Mouse (Mus musculus) adrenal gland, postnatal 10 days (tissue): ENCODE measurements around the gene Spib. TPM values are rescaled to one million over a fixed set of nuclear protein-coding genes. Genes with fewer than 3 reads are reported as not detected.

ENCODE experiments used
- DNase-seq: peaks from one replicate; pipeline ENCODE4 v3.0.0; 2021; ENCODE audit warnings: mixed read lengths
- long read RNA-seq, 2 experiments: library from polyadenylated mRNA; stranded (forward); transcript quantifications; one replicate each; pipeline ENCODE4 v2.0.0; 2021
- total RNA-seq, 2 experiments: library from RNA; stranded (reverse); gene quantifications; 2 replicates each; pipeline ENCODE4 v1.2.3; 2021

Gene Spib
- total RNA-seq = 1 to 10 TPM; 6.5 to 7.3 TPM
- long read RNA-seq, experiment 1, partial matches to known transcripts = 0 of 5 reads
- long read RNA-seq, experiment 1, other reads (novel, unspliced or antisense) = 5 of 5 reads
- long read RNA-seq, experiment 2 = 0 reads

GRCm38 (mm10) chr7:44531946-44532732 lies at the start of gene Spib:
Gene Spib, minus strand, starts transcription at chr7:44532071.
- no peak for DNase-seq

DNA sequence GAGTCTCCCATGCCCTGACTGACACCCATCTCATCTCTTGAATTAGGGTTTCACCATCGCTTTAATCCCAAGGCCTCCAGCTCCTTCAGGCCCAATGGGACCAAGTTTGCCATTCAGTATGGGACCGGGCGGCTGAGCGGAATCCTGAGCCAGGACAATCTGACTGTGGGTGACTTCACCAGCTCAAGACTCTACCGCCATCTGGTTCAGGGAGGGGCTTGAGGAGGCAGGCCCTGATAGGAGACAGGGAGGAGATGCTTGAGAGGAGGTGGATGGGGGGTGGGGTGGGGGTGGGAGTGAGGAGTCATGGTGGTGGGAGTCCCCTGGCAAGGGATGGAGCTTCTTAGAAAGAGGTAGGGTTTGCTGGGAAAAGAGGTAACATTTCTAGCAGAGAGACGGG lies 49.8 kb upstream of the Spib start:
- DNase-seq = no peak

DNA sequence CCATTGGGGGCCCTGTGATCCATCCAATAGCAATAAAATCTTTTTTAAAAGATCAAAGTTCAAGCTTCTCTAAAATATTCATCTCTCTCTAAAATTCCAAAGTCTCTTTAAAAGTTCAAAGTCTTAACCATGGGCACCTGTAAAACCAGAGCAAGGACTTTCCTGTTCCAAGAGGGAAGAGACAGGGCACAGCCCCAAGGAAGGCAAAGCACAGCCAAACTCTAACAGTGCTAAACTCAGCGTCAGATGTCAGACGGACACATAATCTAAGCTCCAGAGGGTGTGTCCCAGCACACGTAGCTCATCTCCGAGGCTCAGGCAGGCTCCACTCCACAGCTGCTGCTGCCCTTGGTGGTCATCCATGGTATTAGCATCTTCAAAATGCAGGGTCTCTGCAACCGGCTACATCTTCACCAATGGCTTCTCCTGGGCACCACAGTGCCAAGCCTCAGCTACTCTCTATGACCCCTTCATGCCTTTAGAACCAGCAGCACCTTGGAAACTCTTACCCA lies 44.5 kb upstream of the Spib start:
- no peak for DNase-seq

- no peak for DNase-seq
These were observed 41.1 kb upstream of the Spib start for GRCm38 (mm10) chr7:44572956-44573484.

GRCm38 (mm10) chr7:44572213-44572701 lies 40.4 kb upstream of the Spib start, which contains the start of gene Napsa:
Gene Napsa, plus strand, starts transcription at chr7:44572380.
- peak; percentile 20 for DNase-seq

- DNase-seq = no peak
These were observed 39.9 kb upstream of the Spib start for GRCm38 (mm10) chr7:44571811-44572210.

DNA sequence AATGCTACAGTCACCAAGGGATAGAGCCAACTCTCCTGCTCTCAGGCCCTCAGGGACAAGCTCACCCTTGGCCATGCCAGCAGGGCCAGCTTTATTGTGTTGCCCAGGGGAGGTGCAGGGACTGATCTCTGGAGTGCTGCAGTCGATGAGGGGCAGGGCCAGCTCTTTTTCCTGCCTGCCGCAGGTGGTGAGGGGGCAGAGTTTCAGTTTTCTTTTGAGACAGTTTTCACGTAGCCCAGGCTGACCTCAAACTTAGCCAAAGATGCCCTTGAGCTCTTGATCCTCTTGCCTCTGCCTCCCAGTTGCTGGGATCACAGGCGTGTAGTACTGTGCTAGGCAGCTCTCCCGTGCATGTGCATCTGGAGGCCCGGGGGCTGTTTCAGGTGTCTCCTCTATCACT lies 39.1 kb upstream of the Spib start:
- DNase-seq = peak; percentile 20

- DNase-seq = no peak
These were observed 36.9 kb upstream of the Spib start for GRCm38 (mm10) chr7:44568803-44569202.

DNA sequence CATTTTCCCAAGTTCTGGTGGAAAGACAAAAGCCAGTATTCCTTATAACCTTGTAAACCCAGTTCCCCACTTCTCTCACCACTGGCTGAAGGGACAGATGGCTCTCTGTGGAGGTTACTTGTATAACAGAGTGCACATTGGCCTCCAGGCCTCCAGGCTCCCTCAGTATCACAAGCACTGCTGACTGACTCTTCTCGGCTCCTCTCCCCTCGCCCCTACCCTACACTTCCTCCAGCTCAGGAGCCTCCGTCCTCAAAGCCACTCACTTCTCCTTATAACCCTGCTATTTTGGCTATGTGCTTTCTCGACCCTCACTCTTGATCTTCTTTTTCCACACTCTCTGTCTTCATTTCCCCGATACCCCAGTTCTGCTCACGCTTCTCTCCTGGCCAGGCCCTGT lies 33.5 kb upstream of the Spib start:
- no peak for DNase-seq

GRCm38 (mm10) chr7:44564486-44564885 lies 32.6 kb upstream of the Spib start:
- no peak for DNase-seq

DNA sequence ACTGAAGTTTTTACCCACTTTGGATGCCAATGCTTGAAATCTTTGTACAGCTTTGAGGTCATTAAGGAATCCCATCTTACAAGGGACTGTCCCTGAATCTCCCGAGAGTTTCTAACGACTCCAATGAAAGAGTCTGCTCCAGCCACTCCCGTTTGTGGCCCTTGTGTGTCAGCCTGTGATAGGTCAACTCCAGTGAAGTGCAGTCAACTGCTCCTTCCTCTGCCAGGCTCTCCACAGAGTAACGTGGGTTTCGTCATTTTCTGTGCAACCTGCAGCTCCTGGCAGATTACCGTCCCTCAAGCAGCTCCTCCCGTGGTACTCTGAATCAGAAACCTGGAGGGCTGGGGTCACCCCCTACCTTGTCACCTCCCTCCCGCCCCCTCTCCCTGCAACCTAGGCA lies 31.4 kb upstream of the Spib start:
- DNase-seq = no peak

DNA sequence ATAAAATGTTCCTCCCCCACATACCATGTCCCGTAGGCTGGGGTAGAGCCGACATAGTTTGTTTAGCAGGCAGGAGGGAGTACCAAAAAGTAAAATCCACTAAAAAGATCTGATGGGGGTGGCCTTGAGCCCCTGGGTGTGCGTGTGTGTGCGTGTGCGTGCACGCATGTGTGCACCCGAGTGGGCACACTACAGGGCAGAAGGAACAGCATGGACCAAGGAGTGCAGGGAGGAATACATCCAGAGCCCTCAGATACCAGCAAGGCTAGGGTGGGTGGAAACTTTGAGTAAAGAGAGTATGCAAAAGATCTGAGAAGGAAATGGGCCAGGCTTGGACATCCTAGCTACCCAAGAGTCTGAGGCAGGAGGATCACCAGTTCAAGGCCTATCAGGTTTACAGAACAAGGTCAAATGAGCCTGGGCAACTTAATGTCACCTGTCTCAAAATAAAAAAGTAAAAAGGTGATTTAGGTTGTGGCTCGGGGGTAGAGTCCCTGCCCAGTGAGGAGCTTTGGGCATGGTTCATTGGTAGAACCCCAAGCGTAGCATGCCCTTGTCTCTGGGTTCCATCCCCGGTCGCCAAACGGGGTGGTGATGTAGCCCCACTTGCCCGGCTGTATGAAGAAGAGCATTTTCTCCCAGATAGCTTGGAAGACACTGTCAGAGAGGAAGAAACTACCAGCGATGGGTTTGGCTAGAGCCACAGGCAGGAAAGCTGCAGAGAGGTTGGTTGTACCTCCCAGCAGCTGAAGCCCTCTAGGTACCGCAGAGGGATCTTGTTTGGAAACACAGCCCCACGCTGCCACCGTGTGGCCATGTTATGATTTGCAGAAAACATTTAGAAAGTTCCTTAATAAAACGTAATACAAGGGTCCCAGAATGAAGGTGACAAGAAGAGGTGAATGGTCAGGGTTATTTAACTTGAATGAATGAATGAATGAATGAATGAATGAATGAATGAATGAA lies 28.8 kb upstream of the Spib start:
- DNase-seq = peak; percentile 87

DNA sequence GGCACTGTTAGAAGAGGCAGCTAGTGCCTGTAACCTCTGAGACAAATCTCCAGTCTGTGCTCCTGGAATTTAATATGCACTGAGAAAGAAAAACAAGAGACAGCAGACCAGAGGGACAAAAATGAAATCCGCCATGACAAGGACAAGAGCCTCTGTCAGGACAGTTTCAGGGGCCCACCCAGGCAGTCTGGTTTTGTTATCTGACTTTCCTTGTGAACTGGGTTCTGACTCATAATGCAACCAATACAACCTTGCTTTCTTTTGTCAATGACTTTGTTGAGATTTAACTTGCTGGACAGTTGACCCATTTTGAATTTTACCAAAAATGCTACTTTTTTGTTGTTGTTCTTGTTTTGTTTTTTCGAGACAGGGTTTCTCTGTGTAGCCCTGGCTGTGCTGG lies 25.8 kb upstream of the Spib start:
- no peak for DNase-seq

DNA sequence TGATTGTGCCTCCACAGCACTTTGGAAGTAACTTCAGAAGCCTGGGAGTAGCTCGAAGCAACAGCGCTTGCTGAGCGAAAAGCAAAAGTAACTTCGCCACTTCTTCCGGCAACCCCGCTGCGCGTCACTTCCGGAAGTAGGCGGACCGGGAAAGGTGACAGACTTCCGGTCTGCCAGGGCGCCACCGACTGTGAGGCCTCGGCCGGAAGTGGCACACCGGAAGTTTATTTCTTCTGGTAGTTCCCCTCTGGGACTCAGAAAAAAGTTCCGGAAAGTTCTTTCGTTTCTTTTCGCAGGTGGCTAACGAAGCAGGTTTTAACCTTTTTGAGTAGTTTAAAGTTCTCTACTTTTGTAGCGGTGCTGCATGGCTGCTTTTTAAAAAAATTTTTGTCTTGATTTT lies 22.0 kb upstream of the Spib start, which contains the start of gene Nr1h2:
Gene Nr1h2, minus strand, starts transcription at position 126 of the 400 bp plus-strand sequence.
- DNase-seq = peak; percentile 97

DNA sequence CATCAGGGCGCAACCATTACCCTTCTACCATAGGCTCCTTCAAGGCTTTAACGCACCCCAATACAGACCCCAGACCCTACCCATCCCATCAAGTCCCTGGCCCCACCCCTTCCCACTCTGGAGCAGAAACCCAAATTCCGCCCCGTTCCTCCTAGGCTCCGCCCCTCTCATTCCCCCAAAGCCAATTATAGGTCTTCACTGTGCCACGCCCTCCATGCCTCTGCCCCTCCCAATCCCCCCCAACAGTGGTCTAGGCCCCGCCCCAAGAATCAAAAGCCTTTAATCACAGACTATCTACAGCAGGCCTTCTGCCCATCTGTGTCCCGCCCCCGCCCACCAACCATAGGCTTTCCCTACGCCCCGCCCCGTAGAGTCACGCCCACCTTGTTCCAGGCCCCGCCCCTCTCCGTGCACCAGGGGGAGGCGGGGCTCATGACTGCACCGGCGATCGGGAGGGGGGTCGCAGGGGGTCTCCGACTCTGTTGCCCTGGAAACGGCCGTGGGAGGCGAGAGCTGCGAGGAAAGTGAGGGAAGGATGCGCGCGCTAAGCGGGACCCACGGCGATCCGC lies 21.4 kb upstream of the Spib start:
- DNase-seq = peak; percentile 93

DNA sequence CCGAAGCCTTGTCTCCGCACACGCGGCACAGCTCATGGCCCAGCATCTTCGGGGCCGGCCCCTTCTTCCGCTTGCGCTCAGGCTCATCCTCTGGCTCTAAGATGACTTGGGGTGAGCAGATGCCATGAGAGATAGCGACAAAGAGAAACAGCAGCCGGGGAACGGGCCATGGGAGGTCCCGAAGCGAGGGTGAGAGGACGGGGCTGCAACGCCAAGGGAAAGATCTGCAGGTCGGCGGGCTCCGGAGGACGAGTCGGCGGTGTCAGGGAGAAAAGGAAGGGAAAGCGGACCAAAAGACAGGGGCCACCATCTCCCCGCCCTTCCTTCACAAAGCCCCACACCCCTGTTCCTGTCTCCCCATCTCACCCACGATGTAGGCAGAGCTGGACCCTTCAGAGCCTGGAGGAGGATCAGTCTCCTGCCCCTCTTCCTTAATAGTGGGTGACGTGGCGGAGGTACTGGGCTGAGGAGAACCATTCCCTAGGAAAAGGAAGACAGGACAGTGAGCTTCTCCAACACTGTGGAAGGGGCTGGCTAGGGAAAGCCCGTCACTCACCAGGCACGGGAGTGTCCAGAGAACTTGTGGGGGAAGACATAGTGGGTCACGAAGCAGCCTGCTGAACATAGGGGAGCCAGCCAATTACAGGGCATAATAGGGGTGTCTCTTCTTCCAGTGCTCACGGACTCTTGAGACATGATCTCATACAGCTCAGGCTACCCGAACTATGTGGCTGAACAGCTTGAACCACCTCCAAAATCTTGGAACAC lies 20.5 kb upstream of the Spib start:
- DNase-seq = no peak

- no peak for DNase-seq
These were observed 19.9 kb upstream of the Spib start for GRCm38 (mm10) chr7:44551731-44552130.

DNA sequence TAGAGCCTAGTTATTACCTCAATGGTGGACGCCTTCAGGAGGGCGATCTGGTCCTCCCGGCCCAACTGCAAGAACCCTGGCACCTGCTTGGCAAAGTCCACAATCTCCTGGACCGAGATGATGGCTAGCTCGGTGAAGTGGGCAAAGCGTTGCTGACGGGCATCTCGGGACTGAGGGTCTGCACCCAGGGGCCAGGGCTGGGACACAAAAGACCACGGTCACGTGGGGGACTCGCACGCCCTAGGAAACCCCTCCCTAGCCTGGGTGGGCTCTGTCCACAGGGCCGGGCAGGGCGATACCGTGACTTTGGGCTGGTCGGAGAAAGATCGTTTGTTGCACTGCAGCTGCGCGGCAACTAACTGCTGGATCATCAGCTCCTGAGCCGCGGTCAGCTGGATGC lies 19.4 kb upstream of the Spib start:
- DNase-seq = no peak

DNA sequence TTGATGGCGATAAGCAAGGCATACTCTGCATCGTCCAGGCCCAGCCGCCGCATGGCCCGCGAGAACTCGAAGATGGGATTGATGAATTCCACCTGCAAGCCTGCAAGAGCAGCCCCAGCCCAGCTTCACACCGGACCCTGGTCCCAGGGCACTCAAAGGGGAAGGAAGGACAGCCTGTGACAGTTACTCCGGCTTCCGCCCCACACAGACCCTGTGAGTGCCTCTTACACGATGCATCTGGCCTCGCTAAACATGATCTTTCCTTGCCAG lies 18.5 kb upstream of the Spib start:
- no peak for DNase-seq

- no peak for DNase-seq
These were observed 17.9 kb upstream of the Spib start for GRCm38 (mm10) chr7:44549621-44550408.
